Mouse (Mus musculus) CH12F3 (cell line): ENCODE data around the gene Adamts9.

ENCODE experiments used
- in situ Hi-C: fragments of 300-500 bp; cut with MboI; formaldehyde crosslinking; loops from 2 replicates; pipeline ENCODE4 v1.14.3; 2020; ENCODE audit warnings: low sequenced_read_pairs

Adamts9 gene

GRCm38 (mm10) chr6:92728514-92728913, 214.8 kb downstream of the Adamts9 start:
- in situ Hi-C loops = no loop called here

GRCm38 (mm10) chr6:92728084-92728483, 215.2 kb downstream of the Adamts9 start:
- in situ Hi-C loops = no loop called here

- in situ Hi-C loops = no loop called here
These were observed 215.8 kb downstream of the Adamts9 start for GRCm38 (mm10) chr6:92727351-92727986.

GRCm38 (mm10) chr6:92726121-92726520, 217.2 kb downstream of the Adamts9 start:
- in situ Hi-C loops = no loop called here

- in situ Hi-C loops = no loop called here
These were observed 218.9 kb downstream of the Adamts9 start for GRCm38 (mm10) chr6:92724394-92724793.
